Comparison of ENCODE assay signal across 27 mouse cellular contexts in the genomic region with DNA sequence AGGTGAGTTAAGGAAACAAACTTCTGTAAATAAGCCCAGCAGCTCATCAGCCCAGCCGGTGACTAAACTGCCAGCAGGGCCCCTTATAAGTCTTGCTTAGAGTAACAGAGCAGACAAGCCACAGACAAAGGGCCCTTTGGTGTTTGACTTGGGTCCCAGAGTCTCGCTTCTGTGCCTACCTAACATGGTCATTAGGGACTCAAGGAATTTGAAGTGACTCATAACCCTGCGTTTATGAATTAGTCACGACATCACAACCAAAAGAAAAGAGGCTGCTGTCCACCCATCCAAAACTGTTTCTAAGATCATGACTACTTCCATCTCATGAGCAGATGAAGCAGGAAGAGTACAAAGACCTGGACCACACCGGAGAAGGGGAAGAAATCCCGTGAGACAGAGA.
DNase-seq lines count a peak whose midpoint lies in the region; ATAC-seq and TF ChIP-seq lines count a peak whose summit lies in the region.
"Had no signal": no experiment of that assay in that cellular context is flagged by ENCODE, and none has a peak within 500 bp of the region (broad histone marks: within the 10 kb centered on the region; RNA-seq: fewer than 3 reads in every experiment).

No protein-coding gene starts in this region.

- H3K36me3 ChIP-seq in lung, embryonic 15.5 days: no peaks in the 10 kb centered on the region
- H3K36me3 ChIP-seq in C2C12 (ENCODE audit: control insufficient read depth, insufficient read depth): no peaks in the 10 kb centered on the region
- no peaks in the 10 kb centered on the region for H3K36me3 ChIP-seq in myocyte (ENCODE audit: control insufficient read depth, insufficient read depth)
- H3K36me3 ChIP-seq in forebrain, embryonic 12.5 days (replicated peaks): no peaks in the 10 kb centered on the region
- H3K36me3 ChIP-seq: hindbrain, embryonic 10.5 days; hindbrain, embryonic 13.5 days; intestine, embryonic 15.5 days had no signal

- no peak overlapping the region for H3K9ac ChIP-seq in lung, embryonic 15.5 days
- no peak overlapping the region for H3K9ac ChIP-seq in forebrain, embryonic 12.5 days
- H3K9ac ChIP-seq: forebrain, embryonic 13.5 days; hindbrain, embryonic 13.5 days; intestine, embryonic 15.5 days had no signal

- TF ChIP-seq CTCF in C2C12 (IDR thresholded peaks at IDR 0.05; ENCODE audit: control insufficient read depth, insufficient read depth, insufficient read length): no peak

- H3K4me1 ChIP-seq in lung, embryonic 15.5 days: peaks cover 16% of the 10 kb centered on the region; the same call in 1 of the 2 replicates
- H3K4me1 ChIP-seq in forebrain, embryonic 12.5 days: peaks cover under 1% of the 10 kb centered on the region; the same call in 1 of the 2 replicates
- H3K4me1 ChIP-seq: hindbrain, embryonic 13.5 days; intestine, embryonic 15.5 days had no signal

- H3ac ChIP-seq in C2C12 (ENCODE audit: control insufficient read depth, insufficient read length, low read depth) (no peak overlapping the region), myocyte (ENCODE audit: control insufficient read depth, insufficient read length) (no peak overlapping the region)

- no peak; the same call in 1 of the 2 replicates for ATAC-seq in lung, embryonic 15.5 days (ENCODE audit: borderline replicate concordance, extremely low read depth, low FRiP score, low TSS enrichment)
- no peak for ATAC-seq in forebrain, embryonic 12.5 days (ENCODE audit: low FRiP score)
- ATAC-seq: activated CD4-positive, CD25-positive, alpha-beta regulatory T cell, adult 4 months; CD4-positive, CD25-positive, alpha-beta regulatory T cell, adult 4 months; hindbrain, embryonic 16.5 days; intestine, embryonic 15.5 days had no signal

- no peaks in the 10 kb centered on the region for H3K79me3 ChIP-seq in C2C12 (ENCODE audit: low read depth)

- no peaks in the 10 kb centered on the region for H3K27me3 ChIP-seq in lung, embryonic 15.5 days
- H3K27me3 ChIP-seq in C2C12 (ENCODE audit: control insufficient read depth, insufficient read depth, insufficient read length) (no peaks in the 10 kb centered on the region), myocyte (ENCODE audit: control insufficient read depth, insufficient read depth, insufficient read length) (no peaks in the 10 kb centered on the region)
- no peaks in the 10 kb centered on the region for H3K27me3 ChIP-seq in forebrain, embryonic 12.5 days
- H3K27me3 ChIP-seq: forebrain, embryonic 13.5 days; hindbrain, embryonic 13.5 days; intestine, embryonic 15.5 days had no signal

- 0 out of 2 replicates have a peak overlapping the region, but pooled peaks have one; percentile 41 for H3K27ac ChIP-seq in lung, embryonic 15.5 days
- H3K27ac ChIP-seq in forebrain, embryonic 12.5 days: no peak overlapping the region
- H3K27ac ChIP-seq: forebrain, embryonic 13.5 days; hindbrain, embryonic 10.5 days; hindbrain, embryonic 13.5 days; intestine, embryonic 15.5 days had no signal

- no peaks in the 10 kb centered on the region for H3K79me2 ChIP-seq in C2C12 (ENCODE audit: control insufficient read depth, insufficient read depth)
- no peaks in the 10 kb centered on the region for H3K79me2 ChIP-seq in myocyte (ENCODE audit: control insufficient read depth, insufficient read depth)

- no peak for TF ChIP-seq POLR2A in myocyte (IDR thresholded peaks at IDR 0.05; ENCODE audit: insufficient read length, low read depth)

- H3K9me3 ChIP-seq in lung, embryonic 15.5 days: no peaks in the 10 kb centered on the region
- no peaks in the 10 kb centered on the region for H3K9me3 ChIP-seq in forebrain, embryonic 12.5 days
- H3K9me3 ChIP-seq: forebrain, embryonic 13.5 days; hindbrain, embryonic 10.5 days; hindbrain, embryonic 13.5 days; intestine, embryonic 15.5 days had no signal

- H3K4me3 ChIP-seq in lung, embryonic 15.5 days: no peak overlapping the region
- H3K4me3 ChIP-seq in C2C12 (ENCODE audit: insufficient read depth, poor library complexity, severe bottlenecking): no peak overlapping the region
- no peak overlapping the region for H3K4me3 ChIP-seq in myocyte
- H3K4me3 ChIP-seq in forebrain, embryonic 12.5 days (replicated peaks): no peak overlapping the region
- H3K4me3 ChIP-seq: erythroblast, embryonic 14.5 days; forebrain, embryonic 13.5 days; hindbrain, embryonic 10.5 days; hindbrain, embryonic 13.5 days; intestine, embryonic 15.5 days had no signal

- 55% methylated on average over 6 of the region's 6 CpGs for WGBS in lung, embryonic 15.5 days
- WGBS in forebrain, embryonic 12.5 days: 75% methylated on average over 6 of the region's 6 CpGs

- no peak for DNase-seq in lung, postnatal 25 days (ENCODE audit: low spot score)
- peak; percentile 60 for DNase-seq in NIH3T3 (ENCODE audit: low read depth)
- no peak for DNase-seq in cerebellum, postnatal 4 days (ENCODE audit: low spot score in 2 of 2)
- DNase-seq in thymus, postnatal 4 days: no peak
- DNase-seq: adrenal gland, adult 8-10 months; adrenal gland, postnatal 25 days; B cell, adult 2 months; cerebellum, adult 11-12 months; cerebellum, adult 9-10 months; cerebellum, postnatal 36 days; gastrocnemius, postnatal 10 days; gastrocnemius, postnatal 36 days; heart, postnatal 36 days; kidney, adult 11 months had no signal

- H3K4me2 ChIP-seq in lung, embryonic 15.5 days: no peak overlapping the region
- H3K4me2 ChIP-seq in myocyte (ENCODE audit: low read depth): peak overlapping the region; percentile 51
- H3K4me2 ChIP-seq in forebrain, embryonic 12.5 days: no peak overlapping the region
- H3K4me2 ChIP-seq: forebrain, embryonic 13.5 days; heart, embryonic 11.5 days; hindbrain, embryonic 13.5 days; intestine, embryonic 15.5 days had no signal

TF ChIP-seq in C2C12, 6 proteins besides CTCF, POLR2A, EP300 and RAD21:
- TF ChIP-seq MAX (IDR thresholded peaks at IDR 0.05): no peak
- no peak for TF ChIP-seq MYOD1 (IDR thresholded peaks at IDR 0.05; ENCODE audit: control insufficient read depth, insufficient read length, low read depth)
- peak; percentile 57 for TF ChIP-seq FOSL1 (IDR thresholded peaks at IDR 0.05; ENCODE audit: insufficient read depth, low read length, poor library complexity, severe bottlenecking)
- TF ChIP-seq CEBPB (IDR thresholded peaks at IDR 0.05; ENCODE audit: low read depth): no peak

TF ChIP-seq in myocyte, 11 proteins besides CTCF, POLR2A, EP300 and RAD21:
- no peak for TF ChIP-seq MAX (IDR thresholded peaks at IDR 0.05; ENCODE audit: low read depth)
- TF ChIP-seq SRF (IDR thresholded peaks at IDR 0.05; ENCODE audit: control insufficient read depth, insufficient read length, low read depth): no peak
- TF ChIP-seq TCF3 (IDR thresholded peaks at IDR 0.05; ENCODE audit: insufficient read length, low read depth): no peak
- no peak for TF ChIP-seq TCF12 (IDR thresholded peaks at IDR 0.05; ENCODE audit: insufficient read depth, poor library complexity, severe bottlenecking)
- no peak for TF ChIP-seq REST (IDR thresholded peaks at IDR 0.05; ENCODE audit: insufficient read depth, insufficient read length)
- no peak for TF ChIP-seq MYOD1 (IDR thresholded peaks at IDR 0.05; ENCODE audit: control insufficient read depth in 1 of 3, insufficient read length in 2 of 3, low read depth in 2 of 3)
- TF ChIP-seq MYOG (IDR thresholded peaks at IDR 0.05; ENCODE audit: control insufficient read depth in 1 of 3, insufficient read depth in 1 of 3, insufficient read length in 2 of 3, low read depth in 2 of 3): no peak
- TF ChIP-seq E2F4 (IDR thresholded peaks at IDR 0.05; ENCODE audit: insufficient read depth): no peak
- TF ChIP-seq USF1 (IDR thresholded peaks at IDR 0.05; ENCODE audit: low read depth): no peak
- no peak for TF ChIP-seq POLR2AphosphoS2 (IDR thresholded peaks at IDR 0.05; ENCODE audit: insufficient read length, low read depth)
- TF ChIP-seq CEBPB (IDR thresholded peaks at IDR 0.05; ENCODE audit: insufficient read depth, poor library complexity, severe bottlenecking): no peak
